Mouse (Mus musculus): ENCODE data around the gene Ywhah.
"Not testable (repeated sequence)": the region's sequence is repeated elsewhere in the genome, so short reads cannot be mapped to it uniquely, and the experiment has no call there.

Gene Ywhah

DNA sequence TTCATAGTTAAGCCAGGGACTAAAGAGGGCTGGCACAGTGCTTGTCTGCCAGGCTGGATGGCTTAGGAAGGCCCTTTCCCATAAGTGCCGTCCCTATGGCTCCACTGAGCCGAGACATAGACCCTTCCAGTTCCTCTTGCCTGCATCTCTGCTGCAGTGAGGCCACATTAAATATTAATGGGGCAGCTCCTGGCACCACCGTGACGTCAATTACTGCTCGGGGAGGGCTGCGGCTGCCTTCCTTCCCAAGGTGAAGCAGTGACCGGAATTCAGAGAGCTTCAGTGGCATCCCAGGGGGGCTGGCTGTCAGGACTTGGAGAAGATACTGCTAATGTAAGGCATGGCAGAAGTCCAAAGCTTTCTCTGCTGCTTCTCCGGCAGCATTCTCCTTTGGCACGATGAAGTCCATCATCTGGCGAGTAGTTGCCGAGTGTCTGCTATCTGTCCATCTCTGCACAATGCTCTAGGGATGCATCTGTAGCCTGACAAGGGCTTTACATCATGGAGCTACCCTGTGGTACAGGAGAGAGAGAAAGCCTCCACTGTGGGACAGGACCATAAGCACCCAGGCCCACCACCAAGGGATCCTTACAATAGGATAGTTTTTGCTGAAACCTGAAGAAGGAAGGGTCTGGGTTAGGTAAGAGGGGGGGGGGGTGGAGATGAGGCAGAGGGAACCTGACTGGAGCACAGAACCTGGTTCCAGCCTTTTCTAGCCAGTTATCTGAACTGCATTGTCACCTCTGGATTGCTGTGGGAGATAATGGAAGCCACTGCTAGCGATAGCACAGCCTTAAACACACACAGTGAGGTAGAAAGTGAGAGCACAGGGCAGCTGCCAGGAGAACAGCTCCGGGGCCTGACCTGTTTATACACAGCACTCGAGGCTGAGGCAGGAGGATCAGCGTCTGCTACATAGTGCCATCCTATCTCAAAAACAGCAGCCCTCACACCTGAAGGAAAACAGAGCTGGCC, 7.2 kb upstream of the Ywhah start:
- DNase-seq, result peak in 1 of 2 experiments; percentile 52

DNA sequence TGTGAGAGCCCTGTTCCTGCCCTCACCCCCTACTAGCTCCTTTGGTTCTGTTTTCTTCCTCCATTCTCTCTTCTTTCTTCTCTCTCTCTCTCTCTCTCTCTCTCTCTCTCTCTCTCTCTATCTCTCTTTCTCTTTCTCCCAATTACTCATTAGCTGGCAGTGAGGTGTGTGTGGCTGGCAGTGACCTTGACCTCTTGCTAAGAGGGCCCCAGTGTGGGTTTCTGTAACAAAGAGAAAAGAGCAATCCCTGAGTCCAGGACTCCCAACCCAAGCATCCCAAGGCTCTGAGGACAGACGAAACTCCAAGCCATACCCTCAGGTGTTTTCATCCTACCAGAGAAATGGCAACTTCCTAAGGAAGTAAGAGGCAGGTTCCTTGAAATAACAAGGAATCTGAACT, 4.5 kb upstream of the Ywhah start:
- DNase-seq, result no peak

DNA sequence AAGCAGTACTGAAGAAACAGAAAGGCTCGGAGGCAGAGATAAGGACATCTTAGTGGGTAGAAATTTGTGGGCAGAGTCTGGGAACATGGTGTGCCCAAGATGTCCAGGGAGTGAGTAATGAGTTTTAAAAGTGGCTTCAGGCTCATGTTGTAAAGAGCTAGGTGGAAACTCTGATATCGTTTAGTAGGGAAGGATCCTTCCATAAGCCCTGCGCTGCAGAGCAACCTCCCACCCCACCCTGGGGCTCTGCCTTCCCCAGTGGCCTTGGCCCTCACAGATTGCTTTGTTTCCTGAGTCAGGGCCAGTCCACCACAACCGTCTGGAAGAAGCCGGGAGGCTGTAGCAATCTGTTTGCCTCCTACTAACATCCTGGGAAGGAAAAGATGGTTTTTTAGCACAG, 3.0 kb upstream of the Ywhah start:
- no peak for DNase-seq

DNA sequence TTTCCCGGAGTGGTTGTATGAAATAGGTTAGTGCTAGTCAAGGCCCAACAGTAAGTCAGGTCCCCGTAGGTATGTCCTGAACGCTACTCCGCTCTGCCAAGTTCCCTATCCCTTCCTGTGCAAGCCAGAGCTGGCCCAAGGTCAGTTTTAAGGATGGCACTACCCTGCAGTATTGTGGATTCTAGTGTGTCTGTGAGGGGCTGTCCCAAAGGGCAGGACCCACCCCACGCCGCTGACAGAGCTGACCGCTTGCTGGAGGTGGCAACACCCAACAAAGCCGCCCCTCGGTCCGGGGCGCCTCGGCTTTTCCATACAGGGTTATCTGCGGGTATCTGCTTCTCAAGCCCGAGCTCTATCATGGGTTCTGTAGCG, 441 bp upstream of the Ywhah start:
- no peak for DNase-seq

DNA sequence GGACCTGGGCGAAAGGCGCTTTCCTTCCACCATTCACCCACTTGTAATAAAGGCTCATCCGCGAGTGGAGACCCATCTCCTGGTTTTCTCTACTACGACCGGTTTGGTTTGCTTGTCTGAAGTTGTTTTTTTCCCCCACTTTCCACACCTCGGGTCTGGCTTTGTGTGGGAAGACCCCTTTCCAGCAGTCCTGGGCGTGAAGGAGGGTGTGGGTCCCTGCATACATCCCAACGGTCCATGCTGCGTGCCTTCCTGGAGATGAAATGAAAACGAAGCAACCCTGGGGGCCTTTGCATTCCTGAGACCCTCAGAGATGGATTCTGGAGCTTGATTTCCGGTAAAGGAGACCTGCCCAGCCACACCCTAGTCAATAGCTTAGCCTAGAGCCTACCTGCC, 808 bp downstream of the Ywhah start:
- DNase-seq, result no peak

DNA sequence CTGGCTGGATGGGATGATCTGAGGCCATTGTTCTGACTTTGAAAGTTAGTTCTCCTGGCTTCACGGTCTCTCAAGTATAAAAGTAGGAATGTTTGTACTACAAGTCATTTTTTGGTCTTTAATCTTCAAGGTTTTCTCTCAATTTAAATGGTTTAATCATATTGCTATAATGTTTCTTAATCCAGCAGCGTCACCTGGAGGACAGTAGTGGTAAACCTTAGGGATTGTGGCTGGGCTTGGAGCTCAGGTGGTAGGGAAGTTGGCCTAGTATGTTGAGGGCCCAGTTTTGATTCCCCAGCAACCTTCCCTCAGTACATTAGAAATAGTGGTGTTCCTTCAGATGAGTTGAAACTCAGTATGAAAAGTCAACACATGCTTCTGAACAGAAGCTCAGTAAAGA, 3.0 kb downstream of the Ywhah start:
- peak in 1 of 2 experiments; percentile 62 for DNase-seq

DNA sequence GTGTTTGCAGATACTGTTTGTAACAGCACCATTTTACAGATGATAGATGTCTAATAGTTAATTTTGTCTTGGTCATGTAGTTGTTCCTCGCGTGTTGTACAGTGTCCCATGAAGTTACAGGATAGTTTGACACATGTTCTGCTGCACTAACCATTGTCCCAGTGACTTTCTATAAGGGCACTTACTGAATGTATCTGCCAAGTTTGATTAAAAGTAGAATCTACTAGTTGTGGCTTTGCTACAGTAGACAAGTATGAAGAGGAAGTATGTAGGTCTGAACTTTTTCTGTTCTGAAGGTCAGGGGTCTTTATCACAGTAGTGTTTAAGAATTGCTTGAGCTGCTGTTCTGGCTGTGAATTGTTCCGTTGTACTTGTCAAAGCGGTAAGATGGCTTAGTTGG, 4.7 kb downstream of the Ywhah start:
- DNase-seq, result no peak

DNA sequence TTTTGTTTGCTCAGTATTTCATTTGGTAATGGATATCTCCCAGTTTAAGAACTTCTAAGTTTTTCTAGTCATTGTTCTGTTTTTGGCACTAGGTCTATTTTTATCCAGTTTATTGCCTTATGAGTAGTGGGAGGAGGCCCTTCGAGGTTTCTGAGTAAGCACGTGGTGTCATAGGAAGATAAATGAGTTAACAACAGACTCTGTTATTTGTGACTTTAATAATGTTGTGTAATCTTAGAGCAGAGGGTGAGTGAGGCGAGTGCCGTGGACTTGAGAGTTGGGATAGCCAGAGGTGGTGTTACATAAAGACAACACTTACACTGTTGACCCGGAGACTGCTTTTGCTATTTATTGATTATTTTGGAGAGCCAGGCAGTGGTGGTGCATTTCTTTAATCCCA, 5.9 kb downstream of the Ywhah start:
- peak in 1 of 2 experiments; percentile 35 for DNase-seq

DNA sequence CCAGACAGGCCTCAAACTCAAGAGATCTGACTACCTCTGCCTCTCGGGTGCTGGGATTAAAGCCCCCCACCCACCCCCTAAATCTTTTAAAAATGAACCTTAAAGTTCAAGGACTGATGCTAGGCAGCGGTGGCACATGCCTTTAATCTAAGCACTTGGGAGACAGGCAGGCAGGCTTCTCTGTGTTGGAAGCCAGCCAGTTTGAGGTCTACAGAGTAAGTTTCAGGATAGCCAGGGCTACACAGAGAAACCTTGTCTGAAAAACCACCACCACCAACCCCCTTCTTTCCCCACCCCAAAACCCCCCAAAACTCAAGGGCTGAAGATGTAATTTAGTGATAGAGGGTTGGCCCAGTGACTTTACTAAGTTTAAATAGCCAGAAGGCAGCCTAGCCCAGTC, 10.0 kb downstream of the Ywhah start:
- no peak for DNase-seq

DNA sequence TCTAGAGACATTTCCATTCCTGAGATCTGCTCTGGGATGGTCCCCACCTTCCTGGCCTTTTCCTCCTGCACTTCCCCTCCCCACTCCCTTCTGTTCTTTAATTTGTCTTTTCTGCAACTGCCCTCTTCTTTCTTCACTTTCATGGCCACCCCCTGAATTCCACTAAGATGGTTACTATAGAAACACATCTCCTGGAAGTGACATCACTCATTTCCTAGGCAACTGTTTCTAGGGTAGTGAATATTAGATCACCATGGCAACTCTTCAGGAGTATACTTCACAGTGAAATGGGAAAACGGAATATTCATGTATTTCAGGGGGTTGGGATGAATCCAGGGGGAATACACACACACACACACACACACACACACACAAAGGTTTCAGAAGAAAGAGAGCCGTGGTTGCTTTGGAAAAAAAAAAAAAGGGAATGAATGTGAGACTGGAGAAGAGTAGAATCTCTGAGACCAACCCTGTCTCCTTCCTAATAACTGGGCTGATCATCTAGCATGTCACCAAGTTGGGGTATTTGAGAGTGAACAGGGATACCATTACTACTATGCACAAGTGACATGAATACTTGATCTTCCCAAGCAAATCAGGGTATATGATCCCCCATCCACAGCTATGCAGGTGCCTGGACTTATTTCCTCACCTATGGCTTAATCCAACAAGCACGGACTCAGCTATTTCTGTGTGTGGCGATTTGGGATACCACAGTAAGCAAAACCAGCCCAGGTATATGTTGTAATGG, 12.0 kb downstream of the Ywhah start:
- DNase-seq, result no peak

DNA sequence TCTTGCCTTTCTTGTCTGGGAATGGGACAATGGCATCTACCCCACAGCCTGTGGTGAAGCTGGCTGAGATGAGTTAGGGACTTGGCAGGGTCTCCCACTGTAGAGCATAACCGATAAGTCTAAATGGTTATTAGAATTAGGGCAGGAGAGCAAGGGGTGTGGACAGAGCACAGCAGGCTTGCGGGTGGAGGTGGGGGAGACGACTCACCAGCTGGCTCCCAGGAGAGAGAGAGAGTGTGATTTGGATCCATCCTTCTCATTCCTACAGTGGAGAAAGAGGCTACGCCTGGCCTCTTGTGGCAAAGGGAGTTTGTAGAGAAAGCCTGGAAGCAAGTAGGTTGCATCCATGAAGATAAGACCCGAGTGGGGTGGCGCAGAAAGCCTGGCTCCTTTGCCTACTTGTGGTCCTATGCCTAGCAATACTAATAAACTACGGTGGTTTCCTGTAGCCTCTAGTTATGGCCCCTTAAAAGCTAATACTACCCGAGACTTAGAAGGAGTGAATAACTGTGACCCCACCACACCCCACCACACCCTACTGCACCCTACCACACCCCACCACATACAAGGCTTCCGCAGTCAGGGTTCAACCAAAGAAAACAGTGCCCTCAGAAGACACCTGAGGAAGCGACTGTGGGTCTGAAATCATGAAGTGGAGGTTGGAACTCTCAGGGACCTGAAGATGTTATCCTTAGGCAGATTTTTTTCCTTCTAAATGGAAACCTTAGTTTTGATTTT, 13.6 kb downstream of the Ywhah start:
- no peak for DNase-seq

DNA sequence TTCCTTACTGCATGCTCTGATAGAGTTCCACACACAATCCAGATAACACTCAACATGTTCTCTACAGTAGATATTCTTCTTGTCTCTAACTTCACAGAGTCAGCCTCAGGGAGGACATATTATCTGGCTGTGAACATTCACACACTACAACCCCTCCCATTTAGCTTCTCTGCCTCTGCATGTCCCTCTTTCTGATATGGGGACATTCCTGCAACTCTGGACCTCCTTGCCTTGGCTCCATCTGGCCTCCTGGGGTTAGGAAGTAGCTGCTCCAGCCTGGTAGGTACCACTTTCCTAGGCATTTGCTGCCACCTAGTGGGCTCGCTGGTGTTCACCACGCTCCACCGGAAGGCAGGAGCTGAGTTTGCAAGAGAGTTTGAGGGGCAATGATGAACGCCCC, 14.5 kb downstream of the Ywhah start:
- peak; percentile 77 to 92 for DNase-seq

DNA sequence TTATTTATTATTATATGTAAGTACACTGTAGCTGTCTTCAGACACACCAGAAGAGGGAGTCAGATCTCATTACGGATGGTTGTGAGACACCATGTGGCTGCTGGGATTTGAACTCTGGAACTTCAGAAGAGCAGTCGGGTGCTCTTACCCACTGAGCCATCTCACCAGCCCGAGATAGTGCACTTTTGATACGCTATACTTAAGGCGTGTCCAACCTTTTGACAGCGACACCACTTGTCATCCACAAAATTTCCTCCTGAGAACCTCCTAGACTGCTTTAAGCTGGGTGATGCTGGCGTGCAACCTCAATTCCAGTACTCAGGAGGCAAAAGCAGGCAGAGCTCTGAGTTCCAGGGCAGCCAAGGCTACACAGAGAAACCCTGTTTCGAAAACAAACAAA, 15.0 kb downstream of the Ywhah start:
- DNase-seq, result not testable (repeated sequence)

DNA sequence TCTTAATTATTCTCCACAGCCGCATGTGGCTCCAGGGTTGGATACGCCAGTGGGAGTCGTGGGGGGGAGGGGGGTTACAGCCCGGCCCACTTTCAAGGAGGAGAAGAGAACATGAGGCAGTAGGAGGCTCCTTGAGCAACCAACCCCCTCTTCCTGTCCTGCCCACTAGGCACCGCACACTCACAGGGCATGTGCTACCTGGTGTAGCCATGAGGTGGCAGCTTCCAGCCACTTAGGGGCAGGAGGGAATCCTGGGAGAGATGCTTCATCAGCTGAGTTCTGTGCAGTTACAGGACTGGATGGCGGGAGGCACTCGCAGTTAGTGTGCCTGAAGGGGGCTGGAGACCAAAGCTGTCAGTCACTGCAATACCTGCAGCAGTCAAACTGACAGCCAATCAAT, 15.5 kb downstream of the Ywhah start:
- peak; percentile 23 to 53 for DNase-seq

DNA sequence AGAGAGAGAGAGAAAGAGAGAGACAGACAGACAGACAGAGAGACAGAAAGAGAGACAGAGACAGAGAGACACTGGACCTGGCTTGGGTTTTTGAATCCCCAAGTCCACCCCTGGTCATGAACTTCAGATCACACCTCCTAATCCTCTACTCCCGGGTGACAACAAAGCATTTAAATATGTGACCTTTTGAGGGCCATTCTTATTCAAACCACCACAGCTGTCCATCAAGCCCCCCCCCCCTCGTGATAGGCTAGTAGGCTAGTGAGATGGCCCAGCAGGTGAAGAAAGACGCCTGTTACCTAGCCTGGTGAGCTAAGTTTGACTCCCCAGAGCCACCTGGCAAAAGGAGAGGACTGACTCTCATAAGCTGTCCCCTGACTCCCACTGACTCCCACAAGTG, 16.3 kb downstream of the Ywhah start:
- DNase-seq, result no peak

DNA sequence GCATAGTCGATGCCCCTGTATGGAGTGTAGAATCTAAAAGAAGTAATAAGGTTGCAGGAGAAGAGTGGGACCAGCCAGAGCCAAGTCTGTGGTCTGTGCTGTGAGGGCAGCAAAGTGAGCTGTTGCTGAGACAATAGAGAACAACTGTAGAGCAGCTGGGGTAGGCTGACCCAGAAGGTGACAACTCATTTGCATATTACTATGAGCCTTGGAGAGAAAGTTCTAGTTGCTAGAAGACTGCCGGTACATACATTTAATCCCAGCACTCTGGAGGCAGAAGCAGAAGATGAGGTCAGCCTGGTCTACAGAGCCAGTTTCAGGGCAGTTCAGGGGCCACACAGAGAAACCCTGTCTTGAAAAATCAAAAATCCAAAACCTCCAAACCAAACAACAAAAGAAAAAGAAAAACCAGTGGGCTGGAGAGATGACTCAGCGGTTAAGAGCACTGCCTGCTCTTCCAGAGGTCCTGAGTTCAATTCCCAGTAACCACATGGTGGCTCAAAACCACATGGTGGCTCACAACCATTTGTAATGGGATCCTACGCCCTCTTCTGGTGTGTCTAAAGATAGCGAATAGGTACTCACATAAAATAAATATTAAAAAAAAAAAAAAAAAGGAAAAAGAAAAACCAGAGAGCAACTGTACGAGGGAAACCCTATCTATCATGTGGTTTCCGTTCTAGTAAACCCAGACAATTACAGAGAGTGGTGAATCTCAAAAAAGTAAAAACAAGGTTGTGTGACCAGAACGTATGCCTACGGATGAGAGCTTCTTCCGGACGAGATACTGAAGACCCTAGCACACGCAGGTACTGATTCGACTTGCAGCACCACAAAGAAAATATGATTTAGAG, 20.3 kb downstream of the Ywhah start:
- DNase-seq, result no peak

DNA sequence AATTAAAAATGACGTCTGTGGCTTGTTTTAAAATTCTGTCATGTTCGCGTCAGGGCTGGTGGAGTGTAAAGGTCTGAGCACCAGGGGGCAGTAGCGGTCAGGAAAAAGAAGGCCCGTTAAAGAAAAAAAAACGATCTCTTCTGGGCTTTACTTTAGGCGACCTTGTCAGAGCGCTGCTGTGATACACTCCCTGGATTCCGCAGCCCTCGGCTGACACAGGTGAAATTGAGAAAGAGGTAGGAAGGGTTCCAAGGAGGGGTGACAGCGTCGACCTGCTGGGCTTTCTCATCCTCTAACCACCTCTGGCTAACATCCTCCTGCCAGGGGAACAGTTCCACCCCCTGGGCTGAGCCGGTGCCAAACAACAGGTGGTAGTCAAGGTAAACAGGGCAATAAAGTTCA, 20.9 kb downstream of the Ywhah start:
- peak; percentile 62 to 89 for DNase-seq

DNA sequence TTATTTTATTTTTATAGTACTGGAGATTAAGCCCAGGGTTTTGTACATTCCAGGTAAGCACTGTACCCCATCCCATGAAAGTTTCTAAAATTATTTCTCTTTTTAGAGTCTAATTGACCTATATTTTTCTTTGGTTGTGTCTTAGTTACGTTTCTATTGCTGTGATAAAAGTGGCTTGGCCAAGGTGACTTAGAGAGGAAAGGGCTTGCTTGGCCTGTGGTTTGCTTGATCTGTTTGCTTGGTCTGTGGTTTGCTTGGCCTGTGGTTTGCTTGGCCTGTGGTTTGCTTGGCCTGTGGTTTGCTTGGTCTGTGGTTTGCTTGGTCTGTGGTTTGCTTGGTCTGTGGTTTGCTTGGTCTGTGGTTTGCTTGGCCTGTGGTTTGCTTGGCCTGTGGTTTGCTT, 22.1 kb downstream of the Ywhah start:
- not testable (repeated sequence) for DNase-seq

DNA sequence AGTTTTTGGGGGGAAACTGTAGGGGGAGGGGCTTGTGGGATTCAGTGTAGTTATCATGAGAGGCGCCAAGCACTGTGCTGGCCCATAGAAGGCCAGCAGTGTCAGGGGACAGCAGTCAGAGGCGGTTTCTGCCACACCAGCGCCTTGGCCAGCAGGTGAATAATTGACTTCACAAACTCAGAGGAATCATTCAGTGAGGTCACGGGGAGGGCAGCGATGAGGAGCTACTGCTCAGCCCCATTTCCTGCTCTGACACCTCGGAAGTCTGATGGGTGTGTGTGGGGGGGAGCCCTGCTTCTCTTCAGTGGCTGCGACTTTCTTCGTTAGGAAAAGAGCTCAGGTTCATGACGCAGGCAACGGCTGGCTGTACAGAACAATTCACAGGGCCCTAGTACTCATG, 24.8 kb downstream of the Ywhah start:
- peak; percentile 80 to 85 for DNase-seq

DNA sequence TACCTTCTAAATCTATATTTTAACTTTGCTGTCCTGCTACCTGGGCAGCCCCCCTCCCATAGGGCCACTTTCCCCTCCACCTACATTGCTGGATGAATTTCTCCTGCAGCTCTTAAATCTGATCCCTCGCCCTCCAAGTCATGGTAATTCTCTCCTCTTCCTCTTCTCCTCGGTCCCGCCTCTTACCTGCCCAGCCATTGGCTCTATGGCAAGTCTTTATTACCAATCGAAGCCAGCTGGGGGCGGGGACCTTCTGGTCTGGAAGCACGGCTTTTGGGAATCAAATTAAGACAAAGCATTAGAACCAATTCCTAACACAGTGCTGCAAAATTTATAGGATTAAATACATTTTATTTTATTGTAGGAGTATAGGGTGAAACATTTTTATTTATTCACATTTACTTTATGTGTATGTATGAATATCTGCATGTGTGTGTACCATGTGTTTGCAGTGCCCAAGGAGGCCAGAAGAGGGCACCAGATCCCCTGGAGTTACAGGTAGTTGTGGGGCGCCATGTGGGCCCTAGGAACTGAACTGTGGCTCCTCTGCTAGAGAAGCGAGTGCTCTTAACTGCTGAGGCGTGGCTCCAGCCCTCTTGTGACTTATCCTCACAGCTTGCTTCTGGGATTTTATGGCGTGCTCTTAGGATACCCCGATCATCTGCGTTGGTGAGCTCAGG, 26.2 kb downstream of the Ywhah start:
- DNase-seq, result peak in 1 of 2 experiments; percentile 71

DNA sequence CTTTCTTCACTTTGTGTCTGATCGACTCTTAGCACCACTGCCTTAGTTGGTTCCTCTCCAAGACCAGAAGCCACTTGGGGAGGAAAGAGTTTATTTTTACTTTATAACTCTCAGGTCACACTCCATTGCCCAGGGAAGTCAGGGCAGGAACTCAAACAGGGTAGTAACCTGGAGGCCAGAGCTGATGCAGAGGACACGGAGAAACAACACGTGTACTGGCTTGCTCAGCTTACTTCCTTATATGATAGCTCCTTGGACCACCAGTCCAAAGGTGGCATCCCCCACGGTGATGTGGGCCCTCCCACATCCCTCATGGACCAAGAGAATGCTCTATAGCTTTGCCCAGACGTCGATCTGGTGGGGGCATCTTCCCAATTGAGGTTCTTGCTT, 26.7 kb downstream of the Ywhah start:
- peak; percentile 62 to 79 for DNase-seq

Data from kidney, postnatal 36 days (tissue).